Mouse (Mus musculus) liver, postnatal 0 days (tissue): ENCODE measurements around the gene Marf1. TPM values are rescaled to one million over a fixed set of nuclear protein-coding genes. Genes with fewer than 3 reads are reported as not detected.

Experiments used
- ATAC-seq: fragments of 200-750 bp; cut with Nextera tagmentation; 2 replicates; pipeline ENCODE4 v1.8.0; 2017; ENCODE audit warnings: mild to moderate bottlenecking, moderate library complexity
- DNase-seq: peaks from one replicate; pipeline ENCODE4 v3.0.0-alpha.2; 2016
- H3K27ac ChIP-seq: fragments of 300-500 bp; sonication (generic); 2 replicates; pipeline ENCODE4 v1.5.1; 2014; ENCODE audit warnings: antibody characterized with exemption, moderate library complexity, mild to moderate bottlenecking, low read depth
- H3K27me3 ChIP-seq: fragments of 300-500 bp; sonication (generic); 2 replicates; pipeline ENCODE4 v1.6.1; 2014; ENCODE audit warnings: low read length, control low read depth, mixed read lengths; ENCODE audit not compliant: insufficient read depth
- H3K36me3 ChIP-seq: fragments of 300-500 bp; sonication (generic); replicated peaks from 2 replicates; pipeline ENCODE4 v1.6.1; 2014; ENCODE audit warnings: mild to moderate bottlenecking, control low read depth, low read length, moderate library complexity, mixed read lengths; ENCODE audit not compliant: insufficient read depth
- H3K4me1 ChIP-seq: fragments of 300-500 bp; sonication (generic); 2 replicates; pipeline ENCODE4 v1.6.1; 2014; ENCODE audit warnings: antibody characterized with exemption, mild to moderate bottlenecking, control low read depth; ENCODE audit not compliant: insufficient read depth
- H3K4me2 ChIP-seq: fragments of 300-500 bp; sonication (generic); 2 replicates; pipeline ENCODE4 v1.6.1; 2014; ENCODE audit warnings: low read depth, mild to moderate bottlenecking, low read length, moderate library complexity, mixed read lengths
- H3K4me3 ChIP-seq: fragments of 300-500 bp; sonication (generic); 2 replicates; pipeline ENCODE4 v1.5.1; 2014; ENCODE audit warnings: low read depth, low read length
- H3K9ac ChIP-seq: fragments of 300-500 bp; sonication (generic); replicated peaks from 2 replicates; pipeline ENCODE4 v1.6.1; 2014; ENCODE audit warnings: mild to moderate bottlenecking, moderate library complexity
- H3K9me3 ChIP-seq: fragments of 300-500 bp; sonication (generic); 2 replicates; pipeline ENCODE4 v1.6.1; 2016; ENCODE audit warnings: mild to moderate bottlenecking, control low read depth, low read length, mixed read lengths
- CTCF ChIP-seq: sonication (generic); IDR thresholded peaks from 2 replicates; pipeline ENCODE4 v1.5.1; 2016; ENCODE audit warnings: antibody characterized with exemption, low read depth
- EP300 ChIP-seq: IDR thresholded peaks from 2 replicates; pipeline ENCODE4 v1.6.1; 2016; ENCODE audit warnings: antibody characterized with exemption, low read depth, mild to moderate bottlenecking
- WGBS: fragments of 180-500 bp; shearing (Covaris S2); extraction: QIAGEN DNeasy Blood & Tissue Kit; methylation state at CpG from one replicate; pipeline ENCODE4 v1.1.7; 2014; ENCODE audit not compliant: insufficient replicate concordance; 5-methylcytosine and 5-hydroxymethylcytosine counted together
- polyA plus RNA-seq: library from polyadenylated mRNA; unstranded; fragments of >200 nt; fragmentation: Nextera tagmentation; extraction: Ambion mirVana; gene quantifications from 2 replicates; pipeline ENCODE4 v1.2.1, GENCODE M21; 2015

Gene Marf1
- polyA plus RNA-seq, 1 experiment from 2014 or later = 6.1 TPM

DNA sequence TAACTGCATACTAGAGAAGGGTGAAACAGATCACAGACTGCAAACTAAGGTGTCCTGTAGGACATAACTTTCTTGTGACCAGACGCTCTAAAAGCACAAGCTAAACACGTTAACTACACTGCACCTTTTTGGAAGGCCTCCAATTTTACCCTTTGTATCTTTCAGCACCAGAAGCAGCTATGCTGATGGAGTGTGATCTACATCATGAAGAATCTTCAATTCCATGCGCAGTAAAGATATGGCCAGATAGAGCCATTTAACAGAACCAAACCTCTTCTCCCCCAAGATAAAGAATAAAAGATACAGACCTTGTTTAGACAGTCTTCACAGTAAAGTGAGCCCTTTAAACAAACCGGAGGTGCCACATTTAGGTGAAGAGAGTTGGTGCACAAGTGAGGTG lies 11.4 kb downstream of the Marf1 start:
- TF ChIP-seq CTCF (no peak), EP300 (0 out of 2 replicates have a peak, but pooled peaks have one; percentile 24)
- H3K4me1 ChIP-seq = peaks cover 4% of the 10 kb centered on the region; the same call in 1 of the 2 replicates
- 69% methylated on average over 4 of the region's 4 CpGs for WGBS
- H3K27ac ChIP-seq = no peak overlapping the region
- H3K4me2 ChIP-seq = no peak overlapping the region
- H3K9ac ChIP-seq = no peak overlapping the region
- H3K27me3 ChIP-seq = no peaks in the 10 kb centered on the region
- H3K9me3 ChIP-seq = no peaks in the 10 kb centered on the region
- H3K4me3 ChIP-seq = no peak overlapping the region
- ATAC-seq = no peak
- DNase-seq = no peak
- H3K36me3 ChIP-seq = peaks cover 47% of the 10 kb centered on the region

DNA sequence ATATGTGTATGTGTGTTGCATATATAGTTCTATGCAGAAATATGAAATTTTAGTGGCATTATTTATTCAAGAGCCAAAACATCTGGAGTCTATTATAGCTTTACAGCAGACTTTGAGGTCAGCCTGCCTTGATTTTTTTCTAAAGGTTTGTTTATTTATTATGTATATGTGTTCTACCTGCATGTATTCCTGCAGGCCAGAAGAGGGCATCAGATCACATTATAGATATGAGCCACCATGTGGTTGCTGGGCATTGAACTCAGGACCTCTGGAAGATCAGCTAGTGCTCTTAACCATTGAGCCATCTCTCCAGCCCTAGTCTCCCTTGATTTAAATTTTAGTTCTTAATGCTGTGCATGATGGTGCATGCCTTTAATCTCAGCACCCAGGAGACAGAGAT lies 15.4 kb downstream of the Marf1 start:
- Histone ChIP-seq H3K27ac (no peak overlapping the region), H3K4me1 (no peaks in the 10 kb centered on the region), H3K9ac (no peak overlapping the region), H3K4me3 (no peak overlapping the region), H3K36me3 (peaks cover 55% of the 10 kb centered on the region), H3K27me3 (no peaks in the 10 kb centered on the region), H3K4me2 (no peak overlapping the region), H3K9me3 (no peaks in the 10 kb centered on the region)
- ATAC-seq (no peak), DNase-seq (no peak)
- TF ChIP-seq EP300 (no peak), CTCF (peak; percentile 34)

DNA sequence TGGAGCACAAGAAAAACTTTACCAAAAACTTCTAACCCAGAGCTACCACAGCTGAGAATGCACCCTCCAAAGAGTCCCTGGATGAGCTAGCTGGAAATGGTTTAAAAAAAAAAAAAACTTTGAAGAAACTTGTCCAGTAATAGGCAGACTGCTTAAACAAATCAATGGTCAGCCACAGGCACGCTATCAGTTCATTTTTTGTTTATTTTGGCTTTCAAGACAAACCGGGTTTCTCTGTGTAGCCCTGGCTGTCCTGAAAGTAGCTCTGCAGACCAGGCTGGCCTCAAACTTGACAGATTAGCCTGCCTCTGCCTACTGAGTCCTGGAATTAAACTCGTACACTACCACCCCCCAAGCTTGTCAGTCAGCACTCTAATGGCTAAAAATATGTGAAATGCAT lies 19.9 kb downstream of the Marf1 start:
- TF ChIP-seq CTCF (no peak), EP300 (no peak)
- Histone ChIP-seq H3K4me2 (no peak overlapping the region), H3K9ac (no peak overlapping the region), H3K27ac (no peak overlapping the region), H3K4me1 (no peaks in the 10 kb centered on the region), H3K4me3 (no peak overlapping the region), H3K9me3 (no peaks in the 10 kb centered on the region), H3K27me3 (no peaks in the 10 kb centered on the region), H3K36me3 (peaks cover 60% of the 10 kb centered on the region)
- WGBS = 59% methylated on average over 3 of the region's 3 CpGs
- ATAC-seq (no peak), DNase-seq (no peak)

DNA sequence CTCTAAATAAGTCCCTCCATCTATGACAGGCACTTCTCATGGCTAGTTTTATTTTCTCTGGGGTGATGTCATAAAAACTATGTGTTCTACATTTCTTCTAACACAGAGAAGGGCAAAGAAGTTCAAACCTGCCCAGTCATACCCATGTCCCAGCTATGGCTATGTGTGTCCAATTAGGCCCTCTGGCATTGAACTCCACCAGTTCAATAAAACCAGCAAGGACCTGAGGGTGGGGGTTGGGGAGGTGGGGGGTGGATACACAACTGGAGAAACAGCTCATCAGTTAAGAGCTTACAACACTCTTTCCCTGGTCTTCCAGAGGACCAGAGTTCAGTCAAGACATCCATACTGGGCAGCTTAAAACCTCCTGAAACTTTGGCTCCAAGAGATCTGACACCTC lies 24.0 kb downstream of the Marf1 start:
- H3K4me3 ChIP-seq = no peak overlapping the region
- TF ChIP-seq CTCF (no peak), EP300 (no peak)
- no peak overlapping the region for H3K9ac ChIP-seq
- H3K27me3 ChIP-seq = no peaks in the 10 kb centered on the region
- peak; percentile 45 for DNase-seq
- ATAC-seq = peak; percentile 91
- no peaks in the 10 kb centered on the region for H3K9me3 ChIP-seq
- H3K4me2 ChIP-seq = no peak overlapping the region
- H3K27ac ChIP-seq = no peak overlapping the region; the same call in 1 of the 2 replicates
- peaks cover 51% of the 10 kb centered on the region for H3K36me3 ChIP-seq
- H3K4me1 ChIP-seq = no peaks in the 10 kb centered on the region

DNA sequence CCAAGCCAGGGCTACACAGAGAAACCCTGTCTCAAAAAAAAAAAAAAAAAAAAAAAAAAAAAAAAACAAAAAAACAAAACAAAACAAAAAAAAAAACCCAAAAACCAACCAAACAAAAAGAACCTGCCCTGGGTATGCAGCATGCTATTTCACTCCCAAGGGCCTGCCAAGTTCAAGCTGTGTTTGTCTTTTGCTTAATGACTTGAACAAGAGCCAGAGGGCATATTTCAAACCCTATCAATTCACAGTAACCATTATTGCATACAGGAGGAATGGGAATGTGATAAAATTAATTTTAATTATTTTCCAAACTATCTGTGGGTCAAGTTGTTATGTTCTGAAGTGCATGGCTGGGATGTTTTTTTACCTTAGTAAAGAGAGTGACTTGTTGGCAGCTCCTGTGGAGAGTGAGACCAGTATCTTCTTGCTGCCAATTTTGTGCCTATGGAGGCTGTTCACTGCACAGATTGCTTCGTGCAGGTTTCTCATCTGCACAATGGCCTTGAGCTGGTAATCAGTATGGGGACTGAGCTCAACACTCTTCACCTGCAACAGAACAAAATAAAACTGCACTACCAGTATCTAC lies 25.1 kb downstream of the Marf1 start:
- H3K27me3 ChIP-seq = no peaks in the 10 kb centered on the region
- DNase-seq (no peak), ATAC-seq (peak; percentile 38)
- H3K9me3 ChIP-seq = no peaks in the 10 kb centered on the region
- no peak overlapping the region for H3K4me3 ChIP-seq
- H3K4me2 ChIP-seq = no peak overlapping the region
- H3K36me3 ChIP-seq = peaks cover 59% of the 10 kb centered on the region
- peak overlapping the region; percentile 19; the same call in 1 of the 2 replicates for H3K27ac ChIP-seq
- WGBS = 76% methylated on average over 1 of the region's 1 CpGs
- TF ChIP-seq EP300 = no peak
- no peak for TF ChIP-seq CTCF
- H3K9ac ChIP-seq = no peak overlapping the region
- no peaks in the 10 kb centered on the region for H3K4me1 ChIP-seq

DNA sequence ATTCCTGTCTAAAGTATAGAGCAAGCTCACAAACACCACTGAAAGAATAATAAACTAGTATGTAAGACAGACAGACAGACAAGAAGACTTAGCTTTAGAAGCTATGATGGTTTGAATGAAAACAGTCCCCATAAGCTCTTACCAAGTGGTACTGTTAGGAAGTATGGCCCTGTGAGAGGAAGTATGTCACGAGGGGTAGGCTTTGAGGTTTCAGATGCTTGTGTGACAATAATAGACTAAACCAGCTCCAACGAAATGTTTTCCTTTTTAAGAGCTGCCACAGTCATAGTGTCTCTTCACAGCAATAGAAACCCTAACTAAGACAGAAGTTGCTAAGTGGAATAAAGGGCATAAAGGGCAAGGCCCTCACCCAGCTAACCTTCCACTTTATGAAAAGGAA lies 28.1 kb downstream of the Marf1 start:
- 41% methylated on average over 2 of the region's 2 CpGs for WGBS
- no peak for DNase-seq
- TF ChIP-seq EP300 = no peak
- no peak for TF ChIP-seq CTCF
- Histone ChIP-seq H3K36me3 (peaks cover 60% of the 10 kb centered on the region), H3K4me1 (no peaks in the 10 kb centered on the region), H3K9ac (no peak overlapping the region), H3K27me3 (no peaks in the 10 kb centered on the region), H3K9me3 (no peaks in the 10 kb centered on the region), H3K27ac (no peak overlapping the region), H3K4me2 (no peak overlapping the region), H3K4me3 (no peak overlapping the region)
- ATAC-seq = no peak

DNA sequence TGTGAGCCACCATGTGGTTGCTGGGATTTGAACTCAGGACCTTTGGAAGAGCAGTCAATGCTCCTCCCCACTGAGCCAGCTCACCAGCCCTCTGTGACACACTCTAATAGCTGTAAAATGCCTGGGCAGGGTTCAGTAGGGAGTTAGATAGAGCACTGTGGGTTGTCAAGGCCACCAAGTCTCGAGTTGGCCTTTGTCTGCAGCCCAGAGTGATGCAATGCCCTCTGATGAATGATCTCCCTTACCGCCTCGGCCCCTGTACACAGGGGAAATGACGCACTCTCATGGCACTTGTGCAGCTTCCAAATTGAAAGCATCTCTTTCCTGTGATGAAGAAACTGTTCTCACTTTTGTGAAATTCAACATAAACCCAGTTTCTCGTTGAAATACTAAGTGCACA lies 31.3 kb downstream of the Marf1 start:
- Histone ChIP-seq H3K9ac (no peak overlapping the region), H3K27ac (peak overlapping the region; percentile 49; the same call in 1 of the 2 replicates), H3K36me3 (peaks cover 76% of the 10 kb centered on the region), H3K4me3 (no peak overlapping the region), H3K4me1 (no peaks in the 10 kb centered on the region), H3K27me3 (no peaks in the 10 kb centered on the region), H3K9me3 (no peaks in the 10 kb centered on the region), H3K4me2 (no peak overlapping the region)
- TF ChIP-seq EP300 = 0 out of 2 replicates have a peak, but pooled peaks have one; percentile 25
- TF ChIP-seq CTCF = no peak
- DNase-seq (peak; percentile 51), ATAC-seq (peak; percentile 96)
- 59% methylated on average over 5 of the region's 5 CpGs for WGBS
